Mouse (Mus musculus) ZHBTc4 (cell line): Measurements from ENCODE around the gene Clcn1.

Experiments used
- DNase-seq: peaks from one replicate; pipeline ENCODE4 v3.0.0-alpha.2; 2011; ENCODE audit warnings: low read depth, low spot score

Clcn1 gene

DNA sequence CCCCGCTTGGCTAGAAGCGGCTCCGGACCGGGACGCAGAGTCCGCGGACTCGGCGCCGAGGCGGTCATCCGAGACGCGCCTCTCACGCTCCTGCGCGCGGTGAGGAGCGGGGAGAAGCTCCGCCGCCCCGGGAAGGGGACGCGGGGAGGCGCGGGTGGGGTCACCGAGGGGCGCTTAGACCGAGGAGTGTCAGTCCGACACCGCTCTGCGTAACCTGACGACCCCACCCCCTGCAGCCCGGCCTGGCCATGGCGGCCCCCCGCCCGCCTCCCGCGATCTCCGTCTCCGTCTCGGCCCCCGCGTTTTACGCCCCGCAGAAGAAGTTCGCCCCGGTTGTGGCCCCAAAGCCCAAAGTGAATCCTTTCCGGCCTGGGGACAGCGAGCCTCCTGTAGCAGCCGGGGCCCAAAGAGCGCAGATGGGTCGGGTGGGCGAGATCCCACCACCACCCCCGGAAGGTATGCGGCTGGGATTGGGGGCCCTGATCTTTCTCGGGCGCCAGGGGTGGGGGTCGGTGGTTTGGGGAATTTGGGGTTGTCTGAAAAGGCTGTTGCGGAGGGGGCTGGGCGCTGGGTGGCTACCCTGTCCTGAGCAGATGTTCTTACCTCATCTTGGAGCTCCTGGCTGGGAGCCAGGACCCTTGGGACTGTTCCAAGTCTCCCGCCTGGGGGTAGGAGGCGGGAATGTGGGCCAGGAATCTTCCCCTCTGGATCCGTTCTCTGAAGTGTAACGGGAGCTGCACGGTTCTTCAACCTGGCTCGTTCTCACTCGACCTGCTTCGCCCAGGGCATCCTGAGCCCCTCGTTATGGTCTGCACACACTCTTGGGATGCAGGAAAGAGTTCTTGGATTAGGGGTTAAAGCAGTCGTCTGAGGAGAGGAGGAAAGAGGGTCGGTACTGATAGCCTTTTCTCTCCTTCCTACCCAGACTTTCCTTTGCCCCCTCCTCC lies 63.8 kb downstream of the Clcn1 start:
- DNase-seq, result peak; percentile 85

DNA sequence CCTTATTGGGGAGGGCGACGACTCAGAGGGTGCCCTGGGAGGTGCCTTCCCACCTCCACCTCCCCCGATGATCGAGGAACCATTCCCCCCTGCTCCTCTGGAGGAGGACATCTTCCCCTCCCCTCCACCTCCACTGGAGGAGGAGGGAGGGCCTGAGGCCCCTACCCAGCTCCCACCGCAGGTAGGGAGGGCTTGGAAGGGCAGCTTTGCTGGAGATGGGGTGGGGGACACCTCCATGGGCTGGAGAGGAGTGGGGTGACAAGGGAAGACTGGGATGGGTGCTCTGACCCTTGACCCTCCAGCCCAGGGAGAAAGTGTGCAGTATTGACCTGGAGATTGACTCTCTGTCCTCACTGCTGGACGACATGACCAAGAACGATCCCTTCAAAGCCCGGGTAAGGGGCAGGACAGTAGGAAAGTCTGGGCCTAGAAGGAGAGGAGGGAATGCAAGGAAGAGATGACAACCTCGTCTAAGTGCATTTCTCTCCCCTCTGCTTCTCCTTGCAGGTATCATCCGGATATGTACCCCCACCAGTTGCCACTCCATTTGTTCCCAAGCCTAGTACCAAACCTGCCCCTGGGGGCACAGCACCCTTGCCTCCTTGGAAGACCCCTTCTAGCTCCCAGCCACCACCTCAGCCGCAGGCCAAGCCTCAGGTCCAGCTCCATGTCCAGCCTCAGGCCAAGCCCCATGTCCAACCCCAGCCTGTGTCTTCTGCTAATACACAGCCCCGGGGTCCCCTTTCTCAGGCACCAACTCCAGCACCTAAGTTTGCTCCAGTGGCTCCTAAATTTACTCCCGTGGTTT lies 64.7 kb downstream of the Clcn1 start:
- no peak for DNase-seq

DNA sequence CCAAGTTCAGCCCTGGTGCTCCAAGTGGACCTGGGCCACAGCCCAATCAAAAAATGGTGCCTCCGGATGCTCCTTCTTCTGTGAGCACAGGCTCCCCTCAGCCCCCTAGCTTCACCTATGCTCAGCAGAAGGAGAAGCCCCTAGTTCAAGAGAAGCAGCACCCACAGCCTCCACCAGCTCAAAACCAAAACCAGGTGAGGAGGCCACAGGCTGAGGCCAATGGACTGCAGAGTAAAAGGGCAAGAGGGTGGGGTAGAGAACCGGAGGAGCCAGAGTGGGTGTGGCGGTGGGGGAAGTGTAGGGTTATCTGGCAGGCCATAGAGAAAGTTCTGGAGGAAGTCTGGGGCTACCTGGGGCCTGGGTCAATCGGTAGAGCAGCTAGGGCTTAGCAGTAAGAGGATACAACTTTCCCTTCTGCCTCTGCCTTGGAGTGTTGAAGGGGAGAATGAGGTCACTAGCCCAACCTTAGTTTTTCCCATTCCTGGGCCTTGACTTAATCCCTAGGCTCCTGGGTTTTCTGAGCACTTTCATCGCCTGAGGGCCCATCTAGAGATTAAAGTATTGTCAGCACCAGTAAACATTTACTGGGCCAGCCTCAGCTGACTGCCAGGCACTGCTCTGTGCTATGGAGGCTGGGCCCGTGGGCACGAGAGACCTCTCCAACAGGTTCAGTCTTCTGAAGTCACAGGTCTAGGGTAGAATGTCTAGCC lies 65.4 kb downstream of the Clcn1 start:
- no peak for DNase-seq

GRCm38 (mm10) chr6:42352486-42352846 lies 66.0 kb downstream of the Clcn1 start:
- DNase-seq, result no peak

GRCm38 (mm10) chr6:42353180-42353579 lies 66.7 kb downstream of the Clcn1 start:
- no peak for DNase-seq

DNA sequence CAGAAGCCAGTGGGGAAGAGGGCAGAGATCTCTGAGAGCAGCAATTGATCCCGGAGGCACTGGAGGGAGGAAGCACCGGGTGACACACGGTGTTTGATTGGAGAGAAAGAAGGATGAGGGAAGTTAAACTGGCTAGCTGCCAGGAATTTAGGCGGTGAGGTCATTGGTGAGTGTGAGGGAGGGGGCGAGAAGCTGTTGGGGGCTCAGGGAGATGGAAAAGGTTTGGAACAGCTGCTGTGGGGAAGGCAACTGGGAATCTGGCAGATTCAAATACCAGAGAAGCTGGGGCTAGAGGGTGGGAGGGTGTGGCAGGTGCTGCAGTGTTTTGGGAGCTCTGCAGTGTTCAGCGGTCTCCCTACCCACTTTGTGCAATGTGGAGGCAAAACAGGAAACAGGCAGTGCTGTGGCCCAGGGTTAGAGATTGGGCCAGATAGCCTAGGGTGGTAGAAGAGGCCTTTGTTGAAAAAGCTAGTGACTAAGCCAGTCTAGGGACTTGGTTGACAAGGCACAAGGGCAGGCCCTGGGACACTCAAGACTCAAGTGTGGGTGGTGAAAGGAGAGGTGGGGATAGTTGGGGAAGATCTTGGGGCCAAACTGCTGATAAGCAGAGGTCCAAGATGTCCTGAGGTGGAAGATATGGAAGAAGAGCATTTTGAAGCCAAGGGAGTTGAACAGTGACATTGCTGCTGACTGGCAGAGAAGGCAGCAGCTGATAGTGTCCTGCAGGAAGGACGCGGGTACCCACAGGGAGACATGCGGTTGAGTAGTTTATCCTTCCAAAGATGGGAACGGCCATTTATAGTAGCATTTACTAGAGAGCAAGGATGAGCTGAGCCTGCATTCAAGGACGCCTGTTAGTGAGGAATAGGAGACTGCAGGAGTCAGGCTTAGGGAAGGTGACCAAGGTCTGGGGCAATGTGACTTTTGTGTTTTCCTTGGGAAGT lies 67.9 kb downstream of the Clcn1 start:
- DNase-seq, result no peak

DNA sequence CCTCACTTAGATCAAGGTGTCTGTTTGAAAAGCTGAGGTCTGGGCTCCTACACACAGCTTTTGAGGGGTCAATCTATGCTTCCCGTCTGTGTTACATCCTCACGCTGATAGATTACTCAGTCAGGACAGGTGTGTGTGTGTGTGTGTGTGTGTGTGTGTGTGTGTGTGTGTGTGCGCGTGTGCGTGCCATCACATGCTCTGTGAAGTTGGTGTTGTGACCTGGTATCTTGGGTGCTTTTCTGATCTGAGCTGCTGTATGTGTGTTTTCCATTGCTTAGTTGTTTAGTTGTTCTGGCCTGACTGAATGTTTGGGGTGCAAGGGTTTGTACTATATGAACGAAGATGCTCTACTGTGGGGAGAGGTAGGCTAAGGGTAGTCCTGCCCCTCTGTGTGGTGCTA lies 68.9 kb downstream of the Clcn1 start:
- no peak for DNase-seq

DNA sequence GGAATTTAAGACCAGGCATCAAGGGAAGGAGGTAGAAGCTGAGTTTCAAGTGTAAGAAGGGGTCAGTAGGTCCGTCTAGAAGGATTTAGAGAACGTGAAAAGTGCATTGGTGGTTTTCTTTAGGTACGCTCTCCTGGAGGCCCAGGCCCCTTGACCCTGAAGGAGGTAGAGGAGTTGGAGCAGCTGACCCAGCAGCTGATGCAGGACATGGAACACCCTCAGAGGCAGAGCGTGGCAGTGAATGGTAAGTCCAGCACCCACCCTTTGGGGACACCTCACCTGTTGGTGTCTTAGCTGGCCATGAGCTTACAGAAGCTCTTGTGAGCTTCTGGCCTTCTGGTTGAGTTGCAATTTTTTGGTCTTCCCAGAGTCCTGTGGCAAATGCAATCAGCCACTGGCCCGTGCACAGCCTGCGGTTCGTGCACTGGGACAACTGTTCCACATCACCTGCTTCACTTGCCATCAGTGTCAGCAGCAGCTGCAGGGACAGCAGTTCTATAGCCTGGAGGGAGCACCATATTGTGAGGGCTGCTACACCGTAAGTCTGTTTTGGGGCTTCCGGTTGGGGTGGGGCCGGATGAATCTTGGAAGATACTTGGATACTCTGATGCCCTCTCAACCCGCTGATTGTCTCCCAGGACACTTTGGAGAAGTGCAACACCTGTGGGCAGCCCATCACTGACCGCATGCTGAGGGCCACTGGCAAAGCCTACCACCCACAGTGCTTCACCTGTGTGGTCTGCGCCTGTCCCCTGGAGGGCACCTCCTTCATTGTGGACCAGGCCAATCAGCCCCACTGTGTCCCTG lies 69.5 kb downstream of the Clcn1 start:
- DNase-seq, result no peak

DNA sequence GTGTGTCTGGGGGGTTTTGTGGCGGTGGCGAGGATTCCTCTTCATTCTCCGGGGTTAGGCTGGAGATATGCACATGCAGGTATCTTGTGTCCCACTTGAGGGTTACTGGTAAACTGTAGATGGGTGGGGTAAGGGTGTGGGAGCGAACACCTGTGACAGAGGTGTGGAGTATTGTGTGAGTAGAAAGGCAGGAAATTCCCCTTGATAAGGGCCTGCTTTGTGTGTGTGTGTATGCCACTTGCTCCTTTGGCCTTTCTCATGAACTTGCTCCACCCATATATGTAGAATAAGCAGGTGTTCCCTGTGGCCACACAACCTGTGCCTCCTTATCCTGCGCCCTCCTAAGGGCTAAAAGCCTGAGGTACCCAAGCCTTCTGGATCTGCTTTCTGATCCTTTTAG lies 70.4 kb downstream of the Clcn1 start:
- DNase-seq, result no peak

GRCm38 (mm10) chr6:42357901-42358300 lies 71.4 kb downstream of the Clcn1 start:
- no peak for DNase-seq

DNA sequence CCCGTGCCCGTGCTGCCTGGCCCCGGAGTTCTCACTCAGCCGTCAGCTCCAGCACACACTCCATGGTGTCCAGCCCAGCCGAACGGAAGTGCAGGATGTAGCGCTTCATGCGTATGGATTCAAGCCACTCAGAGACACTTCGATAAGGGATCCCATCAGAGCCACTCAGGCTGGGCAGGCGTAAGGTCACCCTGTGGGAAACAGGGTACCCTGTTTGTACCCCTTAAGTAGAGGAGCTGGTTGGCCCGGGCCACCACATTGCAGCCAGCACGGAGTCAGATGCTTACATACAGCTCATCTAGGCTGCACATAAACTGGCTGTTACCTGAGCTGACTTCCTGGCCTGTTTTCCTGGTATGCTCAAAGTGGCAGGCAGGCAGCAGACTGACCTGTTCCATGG lies 72.4 kb downstream of the Clcn1 start:
- no peak for DNase-seq

GRCm38 (mm10) chr6:42359364-42360147 lies 73.1 kb downstream of the Clcn1 start:
- no peak for DNase-seq

DNA sequence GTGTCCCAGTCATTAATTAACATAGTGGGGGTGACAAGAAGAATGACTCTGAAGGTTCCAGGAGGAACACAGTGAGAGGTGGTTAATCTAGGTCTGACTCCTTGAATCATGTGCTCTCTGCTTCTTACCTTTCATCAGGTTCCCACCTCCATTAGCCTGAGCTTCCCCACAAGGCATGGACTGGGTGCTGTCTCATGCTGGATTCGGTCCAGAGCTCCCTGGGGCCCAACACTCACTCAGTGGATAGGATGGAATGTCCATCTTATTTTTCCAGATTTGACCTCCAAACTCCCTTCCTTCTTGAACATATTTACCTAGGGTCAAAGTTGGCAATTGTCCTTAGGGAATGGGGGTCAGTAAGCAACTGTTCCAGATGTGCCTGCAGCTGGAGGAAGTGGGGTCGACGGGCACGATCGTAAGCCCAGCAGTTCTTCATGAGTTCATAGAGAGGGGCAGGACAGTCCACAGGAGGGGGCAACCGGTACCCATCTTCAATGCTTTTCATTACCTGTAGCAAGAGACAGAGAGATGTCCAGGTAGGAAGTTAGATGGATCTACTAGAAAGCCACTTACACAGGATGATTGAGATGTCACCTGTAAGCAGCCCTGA lies 73.9 kb downstream of the Clcn1 start:
- DNase-seq, result no peak

GRCm38 (mm10) chr6:42361041-42361895 lies 74.8 kb downstream of the Clcn1 start:
- DNase-seq, result no peak

GRCm38 (mm10) chr6:42362074-42362473 lies 75.6 kb downstream of the Clcn1 start:
- no peak for DNase-seq

- no peak for DNase-seq
Observed at GRCm38 (mm10) chr6:42362497-42362896, 76.0 kb downstream of the Clcn1 start.

- DNase-seq, result no peak
Observed at GRCm38 (mm10) chr6:42362974-42363373, 76.5 kb downstream of the Clcn1 start.

GRCm38 (mm10) chr6:42364066-42364465 lies 77.6 kb downstream of the Clcn1 start:
- no peak for DNase-seq
